Mouse (Mus musculus): ENCODE measurements around the gene Polr2a. TPM values are rescaled to one million over a fixed set of nuclear protein-coding genes. Genes with fewer than 3 reads are reported as not detected.
A peak's percentile ranks its signal among the peaks of the same experiment; 100 is the strongest.

Gene Polr2a
- total and polyA plus RNA-seq, 3 experiments, result 16.6 to 193 (median 73.9) TPM

GRCm38 (mm10) chr11:69729063-69729462, 29.4 kb downstream of the Polr2a start (continued):
- TF ChIP-seq ZC3H11A (IDR thresholded peaks at IDR 0.05; ENCODE audit: low read depth, low read length), result peak; percentile 95

- H3K4me1 ChIP-seq (ENCODE audit: control insufficient read depth in 1 of 2, insufficient read depth in 2 of 2, low read length in 2 of 2), result 0 out of 4 replicates have a peak, but pooled peaks cover 2% of the 10 kb centered on the region in 2 experiments
- H3K9ac ChIP-seq (ENCODE audit: control insufficient read depth, low read depth, low read length, poor library complexity, severe bottlenecking), result no peak overlapping the region
- TF ChIP-seq TCF12 (IDR thresholded peaks at IDR 0.05; ENCODE audit: low read depth, low read length) (no peak), ZC3H11A (IDR thresholded peaks at IDR 0.05; ENCODE audit: low read depth, low read length) (no peak), BHLHE40 (IDR thresholded peaks at IDR 0.05; ENCODE audit: borderline replicate concordance, low read depth, low read length) (0 out of 2 replicates have a peak, but pooled peaks have one; percentile 9), MYB (IDR thresholded peaks at IDR 0.05; ENCODE audit: low read depth, low read length) (no peak)
- H3K4me3 ChIP-seq (ENCODE audit: control insufficient read depth in 1 of 2, insufficient read depth in 1 of 2, low read depth in 2 of 2, low read length in 2 of 2), result no peak overlapping the region
- H3K27me3 ChIP-seq (ENCODE audit: control insufficient read depth in 1 of 2, insufficient read depth in 2 of 2, low read length in 2 of 2), result no peaks in the 10 kb centered on the region
- no peaks in the 10 kb centered on the region for H3K9me3 ChIP-seq (replicated peaks; ENCODE audit: insufficient read depth, low read length)
- peaks cover 0 to 2% of the 10 kb centered on the region in 2 experiments; a peak in 1 of 4 replicates for H3K36me3 ChIP-seq (ENCODE audit: control insufficient read depth in 1 of 2, insufficient read depth in 2 of 2, low read length in 2 of 2)
- peak; percentile 73 for DNase-seq (ENCODE audit: low read depth, low spot score)
- H3K79me2 ChIP-seq (ENCODE audit: control insufficient read depth, insufficient read depth, low read length, poor library complexity), result no peaks in the 10 kb centered on the region
- H3K27ac ChIP-seq (ENCODE audit: control insufficient read depth, low read depth, low read length), result no peak overlapping the region
Measured at GRCm38 (mm10) chr11:69725951-69726350, 32.5 kb downstream of the Polr2a start.

DNA sequence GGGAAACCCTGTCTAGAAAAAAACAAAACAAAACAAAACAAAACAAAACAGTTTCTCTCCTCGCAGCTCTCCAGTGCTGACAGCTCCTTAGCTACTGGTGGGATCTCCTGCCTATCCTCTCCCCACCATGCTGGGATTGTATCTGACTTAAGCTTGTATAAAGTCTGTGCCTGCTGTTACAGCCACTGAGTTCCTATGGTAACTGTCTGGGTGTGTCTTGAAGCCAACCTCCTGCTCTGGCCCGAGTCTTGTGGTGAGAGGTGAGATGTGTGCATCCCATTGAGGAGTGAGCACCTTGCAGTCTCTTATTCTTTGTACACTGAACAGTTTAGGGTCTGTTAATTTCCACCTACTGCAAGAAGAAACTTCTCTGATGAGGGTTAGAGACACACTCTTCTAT, 35.4 kb downstream of the Polr2a start:
- no peaks in the 10 kb centered on the region for H3K9me3 ChIP-seq (replicated peaks; ENCODE audit: insufficient read depth, low read length)
- no peaks in the 10 kb centered on the region for H3K27me3 ChIP-seq (ENCODE audit: control insufficient read depth in 1 of 2, insufficient read depth in 2 of 2, low read length in 2 of 2)
- 0 out of 4 replicates have a peak, but pooled peaks cover 2% of the 10 kb centered on the region in 2 experiments for H3K4me1 ChIP-seq (ENCODE audit: control insufficient read depth in 1 of 2, insufficient read depth in 2 of 2, low read length in 2 of 2)
- no peak for TF ChIP-seq JUND (IDR thresholded peaks at IDR 0.05; ENCODE audit: low read depth, low read length)
- no peak for TF ChIP-seq ELF1 (IDR thresholded peaks at IDR 0.05; ENCODE audit: low read depth, low read length)
- no peak for TF ChIP-seq TAL1 (IDR thresholded peaks at IDR 0.05; ENCODE audit: low read length)
- no peak for TF ChIP-seq GABPA (IDR thresholded peaks at IDR 0.05; ENCODE audit: low read depth, low read length)
- TF ChIP-seq ETS1 (IDR thresholded peaks at IDR 0.05; ENCODE audit: low read depth, low read length), result no peak
- TF ChIP-seq SIN3A (IDR thresholded peaks at IDR 0.05; ENCODE audit: low read length), result no peak
- no peak for TF ChIP-seq NELFE (IDR thresholded peaks at IDR 0.05; ENCODE audit: low read depth, low read length)
- no peak for TF ChIP-seq TCF12 (IDR thresholded peaks at IDR 0.05; ENCODE audit: low read depth, low read length)
- TF ChIP-seq MEF2A (IDR thresholded peaks at IDR 0.05; ENCODE audit: extremely low read depth, insufficient replicate concordance, low read depth, low read length, poor library complexity, severe bottlenecking), result no peak
- no peak for TF ChIP-seq CHD1 (IDR thresholded peaks at IDR 0.05; ENCODE audit: low read depth, low read length)
- no peak for TF ChIP-seq POLR2AphosphoS5 (IDR thresholded peaks at IDR 0.05; ENCODE audit: borderline replicate concordance, low read depth, low read length)
- no peak for TF ChIP-seq NRF1 (IDR thresholded peaks at IDR 0.05; ENCODE audit: insufficient read depth, low read depth, low read length, poor library complexity, severe bottlenecking)
- TF ChIP-seq MAX (IDR thresholded peaks at IDR 0.05; ENCODE audit: low read length), result no peak
- no peak for TF ChIP-seq USF2 (IDR thresholded peaks at IDR 0.05; ENCODE audit: borderline replicate concordance in 1 of 2, insufficient read depth in 1 of 2, low read depth in 1 of 2, low read length in 2 of 2)
- no peak for TF ChIP-seq CTCF (IDR thresholded peaks at IDR 0.05 in 2 of 3, conservative IDR thresholded peaks at IDR 0.05 in 1 of 3; ENCODE audit: control insufficient read depth in 1 of 3, insufficient read depth in 1 of 3, low read depth in 2 of 3, low read length in 3 of 3, poor library complexity in 1 of 3, severe bottlenecking in 1 of 3)
- no peak for TF ChIP-seq MAFK (IDR thresholded peaks at IDR 0.05; ENCODE audit: borderline replicate concordance, low read depth, low read length)
- TF ChIP-seq POLR2A (IDR thresholded peaks at IDR 0.05; ENCODE audit: control insufficient read depth in 1 of 2, insufficient read depth in 1 of 2, low read depth in 1 of 2, low read length in 2 of 2, poor library complexity in 1 of 2), result no peak
- TF ChIP-seq RAD21 (IDR thresholded peaks at IDR 0.05; ENCODE audit: low read depth, low read length), result no peak
- TF ChIP-seq EP300 (IDR thresholded peaks at IDR 0.05; ENCODE audit: low read depth in 1 of 2, low read length in 2 of 2), result no peak
- TF ChIP-seq ZNF384 (IDR thresholded peaks at IDR 0.05; ENCODE audit: low read depth, low read length), result no peak
- H3K36me3 ChIP-seq (ENCODE audit: control insufficient read depth in 1 of 2, insufficient read depth in 2 of 2, low read length in 2 of 2), result peaks cover 0 to 2% of the 10 kb centered on the region in 2 experiments; a peak in 1 of 4 replicates
- no peak overlapping the region for H3K4me3 ChIP-seq (ENCODE audit: control insufficient read depth in 1 of 2, insufficient read depth in 1 of 2, low read depth in 2 of 2, low read length in 2 of 2)
- DNase-seq (ENCODE audit: low read depth, low spot score), result no peak
- H3K79me2 ChIP-seq (ENCODE audit: control insufficient read depth, insufficient read depth, low read length, poor library complexity), result no peaks in the 10 kb centered on the region
- no peak overlapping the region for H3K27ac ChIP-seq (ENCODE audit: control insufficient read depth, low read depth, low read length)
- no peak overlapping the region for H3K9ac ChIP-seq (ENCODE audit: control insufficient read depth, low read depth, low read length, poor library complexity, severe bottlenecking)
